Mouse (Mus musculus) cerebellum, adult 2 months (tissue): ENCODE measurements around the gene Ttc19.

Experiments used
- CTCF ChIP-seq: fragments of 200-500 bp; IDR thresholded peaks from 2 replicates; pipeline ENCODE4 v1.5.1; 2011; ENCODE audit warnings: low read depth, mild to moderate bottlenecking, control low read depth, low read length, moderate library complexity, borderline replicate concordance; ENCODE audit not compliant: insufficient read depth
- POLR2A ChIP-seq: fragments of 200-500 bp; IDR thresholded peaks from 2 replicates; pipeline ENCODE4 v1.6.1; 2011; ENCODE audit warnings: low read length, control low read depth, borderline replicate concordance; ENCODE audit not compliant: insufficient read depth

- TF ChIP-seq CTCF (no peak), POLR2A (no peak)
These were observed 33.4 kb upstream of the Ttc19 start for GRCm38 (mm10) chr11:62247759-62248400.
